Mouse (Mus musculus): Measurements from ENCODE around the gene Pdzd2.

DNA sequence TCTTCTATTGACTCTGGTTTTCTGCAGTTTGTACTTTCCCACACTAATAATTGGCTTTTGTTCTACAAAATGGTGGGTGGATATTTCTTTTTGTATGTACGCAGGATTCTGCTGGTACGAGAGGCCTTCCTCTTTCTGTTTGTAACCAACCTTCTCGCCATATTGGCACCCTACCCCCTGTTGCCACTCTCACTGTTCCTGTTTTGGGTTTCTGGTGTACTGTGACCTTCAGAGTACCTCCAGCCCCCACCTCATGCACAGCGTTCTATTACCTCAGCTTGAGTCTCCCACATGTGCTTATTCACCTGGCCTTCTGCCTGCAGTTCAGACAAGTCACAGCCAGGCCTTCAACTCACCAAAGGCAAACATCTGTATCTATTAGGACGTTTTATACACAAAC lies 389.9 kb downstream of the Pdzd2 start:
- no peak for TF ChIP-seq CTCF (IDR thresholded peaks at IDR 0.05)
- no peak for TF ChIP-seq EP300 (IDR thresholded peaks at IDR 0.05)
